Mouse (Mus musculus) stomach, embryonic 15.5 days (tissue): ENCODE data around the gene Ccdc152. TPM values are rescaled to one million over a fixed set of nuclear protein-coding genes. Genes with fewer than 3 reads are reported as not detected.

ENCODE experiments used
- ATAC-seq: fragments of 200-750 bp; cut with Nextera tagmentation; 2 replicates; pipeline ENCODE4 v1.8.0; 2017; ENCODE audit warnings: low read depth, moderate number of reproducible peaks, moderate TSS enrichment; ENCODE audit not compliant: insufficient read depth, low FRiP score
- H3K27ac ChIP-seq: fragments of 300-500 bp; sonication (generic); 2 replicates; pipeline ENCODE4 v1.5.1; 2015; ENCODE audit warnings: mild to moderate bottlenecking, inconsistent platforms
- H3K27me3 ChIP-seq: fragments of 300-500 bp; sonication (generic); replicated peaks from 2 replicates; pipeline ENCODE4 v1.6.1; 2015; ENCODE audit warnings: inconsistent platforms
- H3K36me3 ChIP-seq: fragments of 300-500 bp; sonication (generic); 2 replicates; pipeline ENCODE4 v1.6.1; 2015; ENCODE audit warnings: inconsistent platforms
- H3K4me1 ChIP-seq: fragments of 300-500 bp; sonication (generic); 2 replicates; pipeline ENCODE4 v1.6.1; 2015; ENCODE audit warnings: inconsistent platforms
- H3K4me2 ChIP-seq: fragments of 300-500 bp; sonication (generic); 2 replicates; pipeline ENCODE4 v1.6.1; 2015; ENCODE audit warnings: mild to moderate bottlenecking, inconsistent platforms
- H3K4me3 ChIP-seq: fragments of 300-500 bp; sonication (generic); replicated peaks from 2 replicates; pipeline ENCODE4 v1.5.1; 2015; ENCODE audit warnings: inconsistent platforms
- H3K9ac ChIP-seq: fragments of 300-500 bp; sonication (generic); 2 replicates; pipeline ENCODE4 v1.6.1; 2015; ENCODE audit warnings: inconsistent platforms
- H3K9me3 ChIP-seq: fragments of 300-500 bp; sonication (generic); 2 replicates; pipeline ENCODE4 v1.6.1; 2016; ENCODE audit warnings: inconsistent platforms
- WGBS: fragments of 180-500 bp; shearing (Covaris S2); methylation state at CpG from one replicate; pipeline ENCODE4 v1.1.7; 2015; 5-methylcytosine and 5-hydroxymethylcytosine counted together
- polyA plus RNA-seq: library from polyadenylated mRNA; unstranded; fragments of >200 nt; fragmentation: Nextera tagmentation; extraction: Ambion mirVana; gene quantifications from 2 replicates; pipeline ENCODE4 v1.2.1, GENCODE M21; 2015

Ccdc152 gene
- polyA plus RNA-seq, 1 experiment from 2014 or later, result 0.32 TPM

DNA sequence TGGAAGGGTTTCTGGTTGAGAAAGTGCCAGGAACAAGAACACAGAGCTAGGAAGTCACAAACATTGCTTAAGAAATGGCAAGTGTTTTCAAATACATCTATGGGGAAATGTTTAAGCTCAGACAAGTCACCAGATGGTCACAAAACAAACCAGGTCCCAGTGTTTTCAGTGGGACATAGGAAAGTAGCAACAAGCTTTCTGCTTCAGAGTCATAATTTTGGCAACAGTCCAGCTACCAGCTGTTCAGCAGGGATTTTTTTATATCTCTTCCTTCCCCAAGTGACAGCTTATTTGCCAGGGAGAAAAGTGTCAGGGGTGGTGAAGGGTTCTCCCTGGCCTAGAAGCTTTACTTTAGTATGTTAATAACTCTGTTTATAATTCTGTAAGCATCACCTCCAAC, 9.6 kb upstream of the Ccdc152 start:
- Histone ChIP-seq H3K4me2 (no peak overlapping the region), H3K27ac (no peak overlapping the region), H3K9me3 (no peaks in the 10 kb centered on the region), H3K4me1 (no peaks in the 10 kb centered on the region), H3K36me3 (no peaks in the 10 kb centered on the region), H3K4me3 (no peak overlapping the region), H3K9ac (no peak overlapping the region), H3K27me3 (no peaks in the 10 kb centered on the region)
- no peak for ATAC-seq

- H3K27me3 ChIP-seq, result no peaks in the 10 kb centered on the region
- no peak overlapping the region for H3K9ac ChIP-seq
- WGBS, result 74% methylated on average over 3 of the region's 3 CpGs
- H3K36me3 ChIP-seq, result no peaks in the 10 kb centered on the region
- no peak for ATAC-seq
- no peaks in the 10 kb centered on the region for H3K9me3 ChIP-seq
- no peak overlapping the region for H3K4me3 ChIP-seq
- H3K4me1 ChIP-seq, result no peaks in the 10 kb centered on the region
- no peak overlapping the region for H3K4me2 ChIP-seq
- no peak overlapping the region for H3K27ac ChIP-seq
Measured at GRCm38 (mm10) chr15:3309856-3310255, 6.5 kb upstream of the Ccdc152 start.

- Histone ChIP-seq H3K4me3 (no peak overlapping the region), H3K9me3 (no peaks in the 10 kb centered on the region), H3K27ac (no peak overlapping the region), H3K9ac (no peak overlapping the region), H3K4me1 (no peaks in the 10 kb centered on the region), H3K4me2 (no peak overlapping the region), H3K27me3 (no peaks in the 10 kb centered on the region), H3K36me3 (no peaks in the 10 kb centered on the region)
- WGBS, result 73% methylated on average over 4 of the region's 4 CpGs
- ATAC-seq, result no peak
Measured at GRCm38 (mm10) chr15:3300361-3301100, 2.8 kb downstream of the Ccdc152 start.

DNA sequence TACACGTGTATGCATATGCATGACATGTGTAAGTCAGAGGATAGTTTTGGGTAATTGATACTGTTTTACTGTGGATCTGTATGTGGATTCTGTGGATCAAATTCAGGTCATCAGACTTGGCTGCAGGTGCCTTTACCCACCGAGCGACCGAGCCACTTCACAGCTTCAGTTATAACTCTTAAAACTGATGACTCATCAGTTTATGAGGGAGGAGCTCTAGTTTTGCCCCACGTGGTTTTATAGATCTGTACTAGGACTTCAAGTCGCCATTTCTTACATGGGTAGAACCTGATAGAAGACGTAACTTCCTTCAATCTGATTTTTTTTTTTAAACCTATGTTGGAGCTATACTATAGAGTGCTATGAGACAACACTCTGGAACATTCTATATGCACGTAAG, 5.7 kb downstream of the Ccdc152 start:
- H3K9me3 ChIP-seq, result no peaks in the 10 kb centered on the region
- no peak overlapping the region for H3K9ac ChIP-seq
- H3K27ac ChIP-seq, result no peak overlapping the region
- no peaks in the 10 kb centered on the region for H3K36me3 ChIP-seq
- H3K27me3 ChIP-seq, result no peaks in the 10 kb centered on the region
- H3K4me1 ChIP-seq, result no peaks in the 10 kb centered on the region
- WGBS, result 79% methylated on average over 8 of the region's 8 CpGs
- no peak overlapping the region for H3K4me2 ChIP-seq
- no peak overlapping the region for H3K4me3 ChIP-seq
- ATAC-seq, result no peak

GRCm38 (mm10) chr15:3295986-3296385, 7.3 kb downstream of the Ccdc152 start:
- 85% methylated on average over 1 of the region's 1 CpGs for WGBS
- Histone ChIP-seq H3K4me1 (no peaks in the 10 kb centered on the region), H3K36me3 (no peaks in the 10 kb centered on the region), H3K9me3 (no peaks in the 10 kb centered on the region), H3K4me2 (no peak overlapping the region), H3K27ac (no peak overlapping the region), H3K9ac (no peak overlapping the region), H3K27me3 (no peaks in the 10 kb centered on the region), H3K4me3 (no peak overlapping the region)
- no peak for ATAC-seq

DNA sequence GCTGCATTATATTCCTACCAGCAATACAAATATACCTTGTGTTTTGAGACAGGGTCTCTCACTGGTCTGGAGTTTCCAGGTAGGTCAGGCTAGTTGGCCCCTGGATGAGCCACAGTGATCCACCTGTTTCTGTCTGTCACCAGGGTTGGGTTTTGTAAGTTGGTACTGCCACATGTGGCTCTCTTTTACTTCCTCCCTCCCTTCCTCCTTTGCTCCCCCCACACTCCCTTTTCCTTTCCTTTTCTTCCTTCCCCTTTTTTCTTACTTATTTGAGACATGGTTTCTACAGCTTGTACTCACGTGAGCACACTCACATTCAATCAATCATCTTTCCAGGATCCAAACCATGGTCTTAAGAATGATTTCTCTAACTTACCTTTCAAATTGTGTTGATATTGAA, 9.8 kb downstream of the Ccdc152 start:
- no peaks in the 10 kb centered on the region for H3K27me3 ChIP-seq
- ATAC-seq, result no peak
- 47% methylated on average over 1 of the region's 1 CpGs for WGBS
- no peaks in the 10 kb centered on the region for H3K36me3 ChIP-seq
- no peak overlapping the region for H3K27ac ChIP-seq
- H3K9ac ChIP-seq, result no peak overlapping the region
- H3K4me2 ChIP-seq, result no peak overlapping the region
- no peaks in the 10 kb centered on the region for H3K4me1 ChIP-seq
- H3K9me3 ChIP-seq, result no peaks in the 10 kb centered on the region
- no peak overlapping the region for H3K4me3 ChIP-seq

DNA sequence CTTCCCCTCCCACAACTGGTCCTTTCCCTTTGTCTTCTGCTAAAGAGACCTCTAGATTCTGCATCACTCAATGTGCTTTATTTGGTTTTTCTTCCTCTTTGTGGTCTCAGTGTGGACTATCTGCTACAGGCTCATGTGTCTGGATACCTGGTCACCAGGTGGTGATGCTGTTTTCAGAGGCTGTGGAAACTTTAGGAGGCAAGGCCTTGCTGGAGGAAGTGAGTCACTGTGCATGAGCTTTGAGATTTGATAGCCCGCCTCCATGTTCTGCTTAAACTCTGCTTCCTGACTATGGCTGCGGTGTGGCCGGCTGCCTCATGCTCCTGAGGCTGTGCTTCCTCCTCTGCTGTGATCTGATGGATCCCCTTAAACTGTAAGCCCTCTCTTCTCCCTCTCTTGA, 12.9 kb downstream of the Ccdc152 start:
- H3K4me2 ChIP-seq, result no peak overlapping the region
- no peaks in the 10 kb centered on the region for H3K36me3 ChIP-seq
- ATAC-seq, result no peak
- WGBS, result 81% methylated on average over 3 of the region's 3 CpGs
- H3K4me3 ChIP-seq, result no peak overlapping the region
- no peaks in the 10 kb centered on the region for H3K4me1 ChIP-seq
- no peaks in the 10 kb centered on the region for H3K9me3 ChIP-seq
- H3K9ac ChIP-seq, result no peak overlapping the region
- H3K27me3 ChIP-seq, result no peaks in the 10 kb centered on the region
- no peak overlapping the region for H3K27ac ChIP-seq

- H3K27ac ChIP-seq, result no peak overlapping the region
- no peak for ATAC-seq
- H3K4me2 ChIP-seq, result no peak overlapping the region
- no peaks in the 10 kb centered on the region for H3K27me3 ChIP-seq
- H3K4me1 ChIP-seq, result no peaks in the 10 kb centered on the region
- H3K36me3 ChIP-seq, result no peaks in the 10 kb centered on the region
- no peak overlapping the region for H3K4me3 ChIP-seq
- H3K9me3 ChIP-seq, result no peaks in the 10 kb centered on the region
- H3K9ac ChIP-seq, result no peak overlapping the region
Measured at GRCm38 (mm10) chr15:3286032-3286431, 17.3 kb downstream of the Ccdc152 start.

GRCm38 (mm10) chr15:3281737-3282136, 21.6 kb downstream of the Ccdc152 start:
- H3K9me3 ChIP-seq, result no peaks in the 10 kb centered on the region
- 0 out of 2 replicates have a peak, but pooled peaks cover 2% of the 10 kb centered on the region for H3K36me3 ChIP-seq
- ATAC-seq, result no peak
- H3K9ac ChIP-seq, result no peak overlapping the region
- 81% methylated on average over 1 of the region's 1 CpGs for WGBS
- H3K27ac ChIP-seq, result no peak overlapping the region
- H3K4me1 ChIP-seq, result no peaks in the 10 kb centered on the region
- H3K4me3 ChIP-seq, result no peak overlapping the region
- no peaks in the 10 kb centered on the region for H3K27me3 ChIP-seq
- no peak overlapping the region for H3K4me2 ChIP-seq

- Histone ChIP-seq H3K9ac (no peak overlapping the region), H3K27ac (no peak overlapping the region), H3K36me3 (0 out of 2 replicates have a peak, but pooled peaks cover 2% of the 10 kb centered on the region), H3K4me3 (no peak overlapping the region), H3K4me2 (no peak overlapping the region), H3K27me3 (no peaks in the 10 kb centered on the region), H3K4me1 (no peaks in the 10 kb centered on the region), H3K9me3 (no peaks in the 10 kb centered on the region)
- no peak for ATAC-seq
Measured at GRCm38 (mm10) chr15:3281216-3281615, 22.1 kb downstream of the Ccdc152 start.

- no peak for ATAC-seq
- Histone ChIP-seq H3K36me3 (0 out of 2 replicates have a peak, but pooled peaks cover 2% of the 10 kb centered on the region), H3K27ac (no peak overlapping the region), H3K27me3 (no peaks in the 10 kb centered on the region), H3K4me1 (no peaks in the 10 kb centered on the region), H3K9ac (no peak overlapping the region), H3K9me3 (no peaks in the 10 kb centered on the region), H3K4me2 (no peak overlapping the region), H3K4me3 (no peak overlapping the region)
- 81% methylated on average over 7 of the region's 7 CpGs for WGBS
Measured at GRCm38 (mm10) chr15:3279242-3279641, 24.1 kb downstream of the Ccdc152 start.

DNA sequence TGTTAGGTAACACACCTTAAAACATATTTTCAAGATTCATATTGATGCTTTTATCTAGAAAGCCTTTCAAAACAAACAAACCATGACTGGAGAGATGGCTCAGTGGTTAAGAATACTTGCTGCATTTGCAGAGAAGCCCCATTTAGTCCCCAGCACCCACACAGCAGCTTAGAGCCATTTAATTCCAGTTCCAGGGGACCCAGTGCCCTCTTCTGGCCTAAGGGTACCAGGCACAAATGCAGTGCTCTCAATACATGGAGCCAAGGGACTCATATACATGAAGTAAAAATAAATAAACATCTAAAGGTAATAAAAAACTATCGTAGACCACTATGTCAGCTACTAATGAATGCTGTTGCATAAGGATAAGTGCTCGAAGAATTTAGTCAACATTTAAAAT, 25.9 kb downstream of the Ccdc152 start:
- Histone ChIP-seq H3K4me3 (no peak overlapping the region), H3K36me3 (0 out of 2 replicates have a peak, but pooled peaks cover 2% of the 10 kb centered on the region), H3K9me3 (no peaks in the 10 kb centered on the region), H3K27ac (no peak overlapping the region), H3K4me1 (peaks cover 3% of the 10 kb centered on the region; the same call in 1 of the 2 replicates), H3K9ac (no peak overlapping the region), H3K27me3 (no peaks in the 10 kb centered on the region), H3K4me2 (no peak overlapping the region)
- WGBS, result 91% methylated on average over 2 of the region's 2 CpGs
- no peak for ATAC-seq

- Histone ChIP-seq H3K9me3 (no peaks in the 10 kb centered on the region), H3K27ac (no peak overlapping the region), H3K27me3 (no peaks in the 10 kb centered on the region), H3K36me3 (0 out of 2 replicates have a peak, but pooled peaks cover 2% of the 10 kb centered on the region), H3K4me3 (peak overlapping the region; percentile 5; the same call in 1 of the 2 replicates), H3K4me1 (peaks cover 11% of the 10 kb centered on the region), H3K9ac (no peak overlapping the region), H3K4me2 (peak overlapping the region; percentile 54)
- 85% methylated on average over 1 of the region's 1 CpGs for WGBS
- ATAC-seq, result no peak
Measured at GRCm38 (mm10) chr15:3273191-3273590, 30.1 kb downstream of the Ccdc152 start.
